Mouse (Mus musculus): Measurements from ENCODE around the gene Ctrl.

GRCm38 (mm10) chr8:105961536-105961935 lies 27.9 kb upstream of the Ctrl start:
- TF ChIP-seq CTCF (IDR thresholded peaks at IDR 0.05; ENCODE audit: insufficient read depth, low read length) (no peak), POLR2A (IDR thresholded peaks at IDR 0.05; ENCODE audit: borderline replicate concordance, extremely low read depth, low read depth, low read length) (no peak)

All from lung, adult 2 months (tissue).